Mouse (Mus musculus) liver, embryonic 14.5 days (tissue): ENCODE data around the gene Ubox5.

Experiments used
- CTCF ChIP-seq: IDR thresholded peaks from 2 replicates; pipeline ENCODE4 v1.5.1; 2016; ENCODE audit warnings: antibody characterized with exemption, low read depth, control low read depth
- EP300 ChIP-seq: IDR thresholded peaks from 2 replicates; pipeline ENCODE4 v1.6.1; 2016; ENCODE audit warnings: antibody characterized with exemption, low read depth

DNA sequence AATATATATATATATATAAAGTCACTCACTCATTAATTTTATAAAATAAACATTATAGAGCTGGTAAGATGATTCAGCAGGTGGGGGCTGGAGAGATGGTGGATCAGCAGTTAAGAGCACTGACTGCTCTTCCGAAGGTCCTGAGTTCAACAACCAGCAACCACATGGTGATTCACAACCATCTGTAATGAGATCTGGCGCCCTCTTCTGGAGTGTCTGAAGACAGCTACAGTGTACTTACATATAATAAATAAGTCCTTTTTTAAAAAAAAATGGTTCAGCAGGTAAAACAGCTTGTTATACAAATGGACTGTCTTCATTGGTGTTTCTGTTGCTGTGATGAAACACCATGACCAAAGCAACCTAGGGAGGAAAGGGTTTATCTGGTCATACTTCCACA is 71.8 kb downstream of the Ubox5 start:
- peak; percentile 43 for TF ChIP-seq CTCF
- TF ChIP-seq EP300 = no peak
